Mouse (Mus musculus): ENCODE measurements at regions not wholly inside any gene's neighbourhood (a gene's known extent, or its start where the extent isn't known, plus 50 kb on each side); places are given as distances from the start of the nearest gene placed in this dataset.
"Not testable (repeated sequence)": the region's sequence is repeated elsewhere in the genome, so short reads cannot be mapped to it uniquely, and the experiment has no call there.

GRCm38 (mm10) chr3:79002173-79002848, 284.0 kb downstream of the Rapgef2 start:
- DNase-seq (ENCODE audit: low spot score in 2 of 2): no peak

- no peak for DNase-seq (ENCODE audit: low spot score in 2 of 2)
Observed at GRCm38 (mm10) chr3:79001754-79002153, 284.6 kb downstream of the Rapgef2 start.

- DNase-seq (ENCODE audit: low spot score in 2 of 2): no peak
Observed at GRCm38 (mm10) chr3:79000293-79000692, 286.0 kb downstream of the Rapgef2 start.

GRCm38 (mm10) chr3:78999803-79000202, 286.5 kb downstream of the Rapgef2 start:
- no peak for DNase-seq (ENCODE audit: low spot score in 2 of 2)

GRCm38 (mm10) chr3:78988120-78988519, 298.2 kb downstream of the Rapgef2 start:
- DNase-seq (ENCODE audit: low spot score in 2 of 2): no peak

- no peak for DNase-seq (ENCODE audit: low spot score in 2 of 2)
Observed at GRCm38 (mm10) chr3:78986726-78987125, 299.6 kb downstream of the Rapgef2 start.

- no peak for DNase-seq (ENCODE audit: low spot score in 2 of 2)
Observed at GRCm38 (mm10) chr3:78981057-78981456, 305.3 kb downstream of the Rapgef2 start.

GRCm38 (mm10) chr3:78978781-78979180, 307.5 kb downstream of the Rapgef2 start:
- no peak for DNase-seq (ENCODE audit: low spot score in 2 of 2)

GRCm38 (mm10) chr3:78966683-78967549, 319.4 kb downstream of the Rapgef2 start:
- DNase-seq (ENCODE audit: low spot score in 2 of 2): not testable (repeated sequence)

- no peak for DNase-seq (ENCODE audit: low spot score in 2 of 2)
Observed at GRCm38 (mm10) chr3:78964231-78964858, 322.0 kb downstream of the Rapgef2 start.

- DNase-seq (ENCODE audit: low spot score in 2 of 2): no peak
Observed at GRCm38 (mm10) chr3:78958781-78959180, 327.5 kb downstream of the Rapgef2 start.

- no peak for DNase-seq (ENCODE audit: low spot score in 2 of 2)
Observed at GRCm38 (mm10) chr3:78955364-78955763, 331.0 kb downstream of the Rapgef2 start.

- not testable (repeated sequence) for DNase-seq (ENCODE audit: low spot score in 2 of 2)
Observed at GRCm38 (mm10) chr3:78949385-78949784, 336.9 kb downstream of the Rapgef2 start.

GRCm38 (mm10) chr3:78948700-78949099, 337.6 kb downstream of the Rapgef2 start:
- no peak for DNase-seq (ENCODE audit: low spot score in 2 of 2)

GRCm38 (mm10) chr3:78948171-78948570, 338.1 kb downstream of the Rapgef2 start:
- no peak for DNase-seq (ENCODE audit: low spot score in 2 of 2)

GRCm38 (mm10) chr3:78947183-78947582, 339.1 kb downstream of the Rapgef2 start:
- no peak for DNase-seq (ENCODE audit: low spot score in 2 of 2)

- no peak for DNase-seq (ENCODE audit: low spot score in 2 of 2)
Observed at GRCm38 (mm10) chr3:78944185-78944584, 342.1 kb downstream of the Rapgef2 start.

- DNase-seq (ENCODE audit: low spot score in 2 of 2): no peak
Observed at GRCm38 (mm10) chr3:78932975-78933374, 353.3 kb downstream of the Rapgef2 start.

- no peak for DNase-seq (ENCODE audit: low spot score in 2 of 2)
Observed at GRCm38 (mm10) chr3:78919850-78920249, 366.5 kb downstream of the Rapgef2 start.

GRCm38 (mm10) chr3:78919407-78919806, 366.9 kb downstream of the Rapgef2 start:
- peak; percentile 45 to 76 for DNase-seq (ENCODE audit: low spot score in 2 of 2)

- DNase-seq (ENCODE audit: low spot score in 2 of 2): no peak
Observed at GRCm38 (mm10) chr3:78908196-78908844, 378.0 kb downstream of the Rapgef2 start.

GRCm38 (mm10) chr3:78907778-78908177, 378.5 kb downstream of the Rapgef2 start:
- no peak for DNase-seq (ENCODE audit: low spot score in 2 of 2)
